10 mouse cellular contexts compared by ENCODE assay signal in genomic region chr7:140186646-140187620, GRCm38 (mm10). TPM values are rescaled to one million over a fixed set of nuclear protein-coding genes. Genes with fewer than 3 reads are reported as not detected.
DNase-seq lines count a peak whose midpoint lies in the region; ATAC-seq and TF ChIP-seq lines count a peak whose summit lies in the region.
"Had no signal": no experiment of that assay in that cellular context is flagged by ENCODE, and none has a peak within 500 bp of the region (broad histone marks: within the 10 kb centered on the region; RNA-seq: fewer than 3 reads in every experiment).

No protein-coding gene starts in this region.

- no peaks in the 10 kb centered on the region for H3K9me3 ChIP-seq in embryonic facial prominence, embryonic 15.5 days (replicated peaks)
- no peaks in the 10 kb centered on the region for H3K9me3 ChIP-seq in liver, embryonic 12.5 days (replicated peaks)
- no peaks in the 10 kb centered on the region for H3K9me3 ChIP-seq in hindbrain, embryonic 13.5 days
- H3K9me3 ChIP-seq: heart, embryonic 13.5 days had no signal

- 57% methylated on average over 18 of the region's 18 CpGs for WGBS in cerebellum, adult 2 months
- WGBS in embryonic facial prominence, embryonic 15.5 days = 63% methylated on average over 18 of the region's 18 CpGs
- 55% methylated on average over 18 of the region's 18 CpGs for WGBS in liver, embryonic 12.5 days (ENCODE audit: insufficient replicate concordance)
- 68% methylated on average over 18 of the region's 18 CpGs for WGBS in hindbrain, embryonic 13.5 days

- H3K27ac ChIP-seq in cerebellum, adult 2 months (ENCODE audit: insufficient read depth, low read length) = no peak overlapping the region
- no peak overlapping the region for H3K27ac ChIP-seq in embryonic facial prominence, embryonic 15.5 days (replicated peaks)
- H3K27ac ChIP-seq in liver, embryonic 12.5 days = no peak overlapping the region
- no peak overlapping the region for H3K27ac ChIP-seq in hindbrain, embryonic 13.5 days
- H3K27ac ChIP-seq: heart, embryonic 13.5 days had no signal

- no peak for TF ChIP-seq POLR2A in cerebellum, adult 2 months (IDR thresholded peaks at IDR 0.05; ENCODE audit: borderline replicate concordance, insufficient read depth, low read length)

- H3K9ac ChIP-seq in embryonic facial prominence, embryonic 15.5 days = no peak overlapping the region
- no peak overlapping the region for H3K9ac ChIP-seq in liver, embryonic 12.5 days
- H3K9ac ChIP-seq in hindbrain, embryonic 13.5 days = no peak overlapping the region
- H3K9ac ChIP-seq: heart, embryonic 13.5 days had no signal

- no peaks in the 10 kb centered on the region for H3K36me3 ChIP-seq in embryonic facial prominence, embryonic 15.5 days
- H3K36me3 ChIP-seq in liver, embryonic 12.5 days = no peaks in the 10 kb centered on the region
- no peaks in the 10 kb centered on the region for H3K36me3 ChIP-seq in hindbrain, embryonic 13.5 days
- H3K36me3 ChIP-seq: heart, embryonic 13.5 days had no signal

- no peak overlapping the region for H3K4me2 ChIP-seq in embryonic facial prominence, embryonic 15.5 days (replicated peaks)
- H3K4me2 ChIP-seq in liver, embryonic 12.5 days = no peak overlapping the region
- no peak overlapping the region for H3K4me2 ChIP-seq in hindbrain, embryonic 13.5 days
- H3K4me2 ChIP-seq: heart, embryonic 13.5 days had no signal

- no peak for DNase-seq in cerebellum, adult 2 months
- DNase-seq in cerebellum, adult 8-10 months = no peak
- DNase-seq in retina, embryonic 14.5 days (ENCODE audit: low spot score) = peak; percentile 12
- DNase-seq in retina, postnatal 1 day = no peak
- no peak for DNase-seq in gastrocnemius, postnatal 25 days

- H3K4me3 ChIP-seq in cerebellum, adult 2 months (replicated peaks; ENCODE audit: insufficient read depth, low read depth, low read length) = no peak overlapping the region
- H3K4me3 ChIP-seq in embryonic facial prominence, embryonic 15.5 days (replicated peaks) = no peak overlapping the region
- no peak overlapping the region for H3K4me3 ChIP-seq in liver, embryonic 12.5 days
- no peak overlapping the region for H3K4me3 ChIP-seq in hindbrain, embryonic 13.5 days
- H3K4me3 ChIP-seq: heart, embryonic 13.5 days had no signal

- H3K27me3 ChIP-seq in cerebellum, adult 2 months (ENCODE audit: control insufficient read depth, insufficient read depth, low read length) = no peaks in the 10 kb centered on the region
- no peaks in the 10 kb centered on the region for H3K27me3 ChIP-seq in embryonic facial prominence, embryonic 15.5 days
- no peaks in the 10 kb centered on the region; the same call in 1 of the 2 replicates for H3K27me3 ChIP-seq in liver, embryonic 12.5 days (replicated peaks)
- H3K27me3 ChIP-seq in hindbrain, embryonic 13.5 days = no peaks in the 10 kb centered on the region

- peak; percentile 15; the same call in 1 of the 2 replicates for TF ChIP-seq CTCF in cerebellum, adult 2 months (IDR thresholded peaks at IDR 0.05; ENCODE audit: borderline replicate concordance, insufficient read depth, low read depth, low read length)

- peak; percentile 68; the same call in 1 of the 2 replicates for ATAC-seq in embryonic facial prominence, embryonic 15.5 days (ENCODE audit: insufficient number of reproducible peaks, low FRiP score, low TSS enrichment, low read depth)
- peak; percentile 42; the same call in 1 of the 2 replicates for ATAC-seq in liver, embryonic 12.5 days
- ATAC-seq in hindbrain, embryonic 13.5 days (ENCODE audit: low FRiP score) = no peak

- H3K4me1 ChIP-seq in cerebellum, adult 2 months (ENCODE audit: control insufficient read depth, insufficient read depth, low read length) = no peaks in the 10 kb centered on the region
- no peaks in the 10 kb centered on the region for H3K4me1 ChIP-seq in embryonic facial prominence, embryonic 15.5 days
- H3K4me1 ChIP-seq in liver, embryonic 12.5 days = 0 out of 2 replicates have a peak, but pooled peaks cover 4% of the 10 kb centered on the region
- H3K4me1 ChIP-seq in hindbrain, embryonic 13.5 days (replicated peaks) = no peaks in the 10 kb centered on the region
- H3K4me1 ChIP-seq: heart, embryonic 13.5 days had no signal

RNA-seq across cellular contexts. Expression of gene Olfr523, which starts 13.9 kb away (rescaled TPM):
- 0.10 TPM in 2 replicates for polyA plus RNA-seq in cerebellum, adult 2 months (2012; rRNA removed)
- 0.39 and 0.57 TPM in 2 replicates for polyA plus RNA-seq in embryonic facial prominence, embryonic 15.5 days (2015; fragmentation: Nextera tagmentation; extraction: Ambion mirVana)
- not detected in 2 replicates for polyA plus RNA-seq in liver, embryonic 12.5 days (2016; fragmentation: Nextera tagmentation; extraction: Ambion mirVana)
- not detected for total RNA-seq in gastrocnemius, postnatal 25 days (2021)
- not detected in 2 replicates for polyA plus RNA-seq in hindbrain, embryonic 13.5 days (2015; fragmentation: Nextera tagmentation; extraction: Ambion mirVana)
- polyA plus RNA-seq: heart, embryonic 13.5 days; stomach, embryonic 16.5 days had no signal

RNA-seq across cellular contexts. Expression of gene Olfr524, which starts 18.8 kb away (rescaled TPM):
- polyA plus RNA-seq in cerebellum, adult 2 months (2012; rRNA removed) = not detected in 2 replicates
- polyA plus RNA-seq in embryonic facial prominence, embryonic 15.5 days (2015; fragmentation: Nextera tagmentation; extraction: Ambion mirVana) = not detected in 2 replicates
- not detected in 2 replicates for polyA plus RNA-seq in liver, embryonic 12.5 days (2016; fragmentation: Nextera tagmentation; extraction: Ambion mirVana)
- total RNA-seq in gastrocnemius, postnatal 25 days (2021) = not detected
- polyA plus RNA-seq in hindbrain, embryonic 13.5 days (2015; fragmentation: Nextera tagmentation; extraction: Ambion mirVana) = not detected in 2 replicates
- polyA plus RNA-seq: heart, embryonic 13.5 days; stomach, embryonic 16.5 days had no signal

RNA-seq across cellular contexts. Expression of gene Olfr522, which starts 22.4 kb away (rescaled TPM):
- polyA plus RNA-seq in cerebellum, adult 2 months (2012; rRNA removed) = not detected in 2 replicates
- polyA plus RNA-seq in embryonic facial prominence, embryonic 15.5 days (2015; fragmentation: Nextera tagmentation; extraction: Ambion mirVana) = 0.03 and 0.16 TPM in 2 replicates
- not detected in 2 replicates for polyA plus RNA-seq in liver, embryonic 12.5 days (2016; fragmentation: Nextera tagmentation; extraction: Ambion mirVana)
- not detected for total RNA-seq in gastrocnemius, postnatal 25 days (2021)
- polyA plus RNA-seq in hindbrain, embryonic 13.5 days (2015; fragmentation: Nextera tagmentation; extraction: Ambion mirVana) = not detected in 2 replicates
- polyA plus RNA-seq: heart, embryonic 13.5 days; stomach, embryonic 16.5 days had no signal

RNA-seq across cellular contexts. Expression of gene Cd163l1, which starts 31.1 kb away (rescaled TPM):
- 0.03 TPM in 1 of 2 replicates, not detected in the other for polyA plus RNA-seq in cerebellum, adult 2 months (2012; rRNA removed)
- polyA plus RNA-seq in embryonic facial prominence, embryonic 15.5 days (2015; fragmentation: Nextera tagmentation; extraction: Ambion mirVana) = 0.13 and 0.24 TPM in 2 replicates
- 0.08 TPM in 1 of 2 replicates, not detected in the other for polyA plus RNA-seq in liver, embryonic 12.5 days (2016; fragmentation: Nextera tagmentation; extraction: Ambion mirVana)
- total RNA-seq in gastrocnemius, postnatal 25 days (2021) = not detected
- not detected in 2 replicates for polyA plus RNA-seq in hindbrain, embryonic 13.5 days (2015; fragmentation: Nextera tagmentation; extraction: Ambion mirVana)

RNA-seq across cellular contexts. Expression of gene Sprn, which starts 32.3 kb away (rescaled TPM):
- polyA plus RNA-seq in cerebellum, adult 2 months (2012; rRNA removed) = 25.9 and 27.7 TPM in 2 replicates
- 0.87 and 1.3 TPM in 2 replicates for polyA plus RNA-seq in embryonic facial prominence, embryonic 15.5 days (2015; fragmentation: Nextera tagmentation; extraction: Ambion mirVana)
- polyA plus RNA-seq in liver, embryonic 12.5 days (2016; fragmentation: Nextera tagmentation; extraction: Ambion mirVana) = 0.04 TPM in 1 of 2 replicates, not detected in the other
- under 1 TPM; 0.20 to 0.21 TPM for total RNA-seq in gastrocnemius, postnatal 25 days (2021)
- polyA plus RNA-seq in hindbrain, embryonic 13.5 days (2015; fragmentation: Nextera tagmentation; extraction: Ambion mirVana) = 10.8 and 11.0 TPM in 2 replicates
- polyA plus RNA-seq: heart, embryonic 13.5 days had no signal
